Mouse (Mus musculus) forebrain, embryonic 15.5 days (tissue): ENCODE data around the gene Crat. TPM values are rescaled to one million over a fixed set of nuclear protein-coding genes. Genes with fewer than 3 reads are reported as not detected.

ENCODE experiments used
- ATAC-seq: fragments of 200-750 bp; cut with Nextera tagmentation; replicated peaks from 2 replicates; pipeline ENCODE4 v1.8.0; 2017; ENCODE audit warnings: mild to moderate bottlenecking, moderate TSS enrichment, moderate library complexity
- H3K27ac ChIP-seq: fragments of 300-500 bp; sonication (generic); replicated peaks from 2 replicates; pipeline ENCODE4 v1.5.1; 2015; ENCODE audit warnings: mild to moderate bottlenecking, inconsistent platforms
- H3K27me3 ChIP-seq: fragments of 300-500 bp; sonication (generic); 2 replicates; pipeline ENCODE4 v1.6.1; 2015; ENCODE audit warnings: inconsistent platforms
- H3K36me3 ChIP-seq: fragments of 300-500 bp; sonication (generic); 2 replicates; pipeline ENCODE4 v1.6.1; 2015; ENCODE audit warnings: mild to moderate bottlenecking, inconsistent platforms
- H3K4me1 ChIP-seq: fragments of 300-500 bp; sonication (generic); 2 replicates; pipeline ENCODE4 v1.6.1; 2015; ENCODE audit warnings: inconsistent platforms
- H3K4me2 ChIP-seq: fragments of 300-500 bp; sonication (generic); replicated peaks from 2 replicates; pipeline ENCODE4 v1.6.1; 2015; ENCODE audit warnings: mild to moderate bottlenecking, inconsistent platforms
- H3K4me3 ChIP-seq: fragments of 300-500 bp; sonication (generic); 2 replicates; pipeline ENCODE4 v1.5.1; 2015; ENCODE audit warnings: mild to moderate bottlenecking, inconsistent platforms
- H3K9ac ChIP-seq: fragments of 300-500 bp; sonication (generic); replicated peaks from 2 replicates; pipeline ENCODE4 v1.6.1; 2015; ENCODE audit warnings: mild to moderate bottlenecking, inconsistent platforms
- H3K9me3 ChIP-seq: fragments of 300-500 bp; sonication (generic); 2 replicates; pipeline ENCODE4 v1.6.1; 2016; ENCODE audit warnings: inconsistent platforms
- WGBS: fragments of 180-500 bp; shearing (Covaris S2); methylation state at CpG from one replicate; pipeline ENCODE4 v1.1.7; 2015; ENCODE audit warnings: mixed read lengths; 5-methylcytosine and 5-hydroxymethylcytosine counted together
- polyA plus RNA-seq: library from polyadenylated mRNA; unstranded; fragments of >200 nt; fragmentation: Nextera tagmentation; extraction: Ambion mirVana; gene quantifications from 2 replicates; pipeline ENCODE4 v1.2.1, GENCODE M21; 2015

Crat gene
- polyA plus RNA-seq, 1 experiment from 2014 or later, result 22.6 TPM

DNA sequence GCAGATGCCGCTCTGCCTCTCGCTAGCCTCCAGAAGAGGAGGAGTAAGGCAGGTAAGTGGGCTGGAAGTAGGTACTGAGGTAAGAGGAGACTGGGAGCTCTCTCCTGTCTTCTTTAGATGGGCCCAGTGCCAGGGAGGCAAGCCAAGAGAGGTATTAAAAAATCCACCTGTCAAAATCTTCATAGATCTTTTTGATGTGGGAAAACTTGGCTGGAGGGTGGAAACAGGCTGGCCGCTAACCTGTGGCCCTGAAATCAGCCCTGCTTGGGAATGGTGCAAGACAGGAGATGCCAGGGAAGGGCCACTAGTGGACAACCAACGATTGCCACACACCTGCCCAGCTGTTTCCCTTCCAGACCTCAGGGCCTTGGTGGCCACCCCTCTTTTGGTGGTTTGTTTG lies 1.5 kb downstream of the Crat start:
- no peaks in the 10 kb centered on the region for H3K27me3 ChIP-seq
- H3K9me3 ChIP-seq, result no peaks in the 10 kb centered on the region
- no peak overlapping the region for H3K27ac ChIP-seq
- peak overlapping the region; percentile 33; the same call in 1 of the 2 replicates for H3K9ac ChIP-seq
- peaks cover 16% of the 10 kb centered on the region for H3K36me3 ChIP-seq
- no peak overlapping the region for H3K4me3 ChIP-seq
- 93% methylated on average over 4 of the region's 4 CpGs for WGBS
- H3K4me2 ChIP-seq, result peak overlapping the region; percentile 86
- ATAC-seq, result no peak
- H3K4me1 ChIP-seq, result peaks cover 44% of the 10 kb centered on the region

- peaks cover 36% of the 10 kb centered on the region for H3K4me1 ChIP-seq
- H3K4me3 ChIP-seq, result no peak overlapping the region
- WGBS, result 81% methylated on average over 16 of the region's 16 CpGs
- no peaks in the 10 kb centered on the region for H3K27me3 ChIP-seq
- H3K9ac ChIP-seq, result peak overlapping the region; percentile 33; the same call in 1 of the 2 replicates
- no peak overlapping the region for H3K4me2 ChIP-seq
- H3K9me3 ChIP-seq, result no peaks in the 10 kb centered on the region
- ATAC-seq, result no peak
- peaks cover 21% of the 10 kb centered on the region for H3K36me3 ChIP-seq
- H3K27ac ChIP-seq, result no peak overlapping the region
Observed at GRCm38 (mm10) chr2:30413038-30413973, 2.3 kb downstream of the Crat start.

- Histone ChIP-seq H3K9ac (no peak overlapping the region), H3K4me1 (peaks cover 12% of the 10 kb centered on the region), H3K9me3 (no peaks in the 10 kb centered on the region), H3K27me3 (no peaks in the 10 kb centered on the region), H3K4me3 (no peak overlapping the region), H3K36me3 (peaks cover 55% of the 10 kb centered on the region), H3K27ac (no peak overlapping the region), H3K4me2 (no peak overlapping the region)
- no peak for ATAC-seq
- WGBS, result 88% methylated on average over 5 of the region's 5 CpGs
Observed at GRCm38 (mm10) chr2:30409454-30410176, 6.0 kb downstream of the Crat start.

- Histone ChIP-seq H3K4me1 (peaks cover 2% of the 10 kb centered on the region; the same call in 1 of the 2 replicates), H3K4me3 (no peak overlapping the region), H3K9ac (no peak overlapping the region), H3K27me3 (no peaks in the 10 kb centered on the region), H3K27ac (no peak overlapping the region), H3K4me2 (no peak overlapping the region), H3K36me3 (peaks cover 59% of the 10 kb centered on the region), H3K9me3 (no peaks in the 10 kb centered on the region)
- WGBS, result 81% methylated on average over 8 of the region's 8 CpGs
- no peak for ATAC-seq
Observed at GRCm38 (mm10) chr2:30408452-30409100, 7.0 kb downstream of the Crat start.

GRCm38 (mm10) chr2:30407778-30408177 lies 7.8 kb downstream of the Crat start:
- Histone ChIP-seq H3K9ac (no peak overlapping the region), H3K27ac (no peak overlapping the region), H3K27me3 (no peaks in the 10 kb centered on the region), H3K36me3 (peaks cover 63% of the 10 kb centered on the region), H3K9me3 (no peaks in the 10 kb centered on the region), H3K4me3 (no peak overlapping the region), H3K4me2 (no peak overlapping the region), H3K4me1 (no peaks in the 10 kb centered on the region)
- ATAC-seq, result no peak
- WGBS, result 92% methylated on average over 10 of the region's 10 CpGs

GRCm38 (mm10) chr2:30407221-30407620 lies 8.4 kb downstream of the Crat start:
- H3K27ac ChIP-seq, result no peak overlapping the region
- H3K9ac ChIP-seq, result no peak overlapping the region
- ATAC-seq, result no peak
- WGBS, result 92% methylated on average over 2 of the region's 2 CpGs
- H3K36me3 ChIP-seq, result peaks cover 65% of the 10 kb centered on the region
- H3K27me3 ChIP-seq, result no peaks in the 10 kb centered on the region
- no peak overlapping the region for H3K4me2 ChIP-seq
- no peak overlapping the region for H3K4me3 ChIP-seq
- H3K9me3 ChIP-seq, result no peaks in the 10 kb centered on the region
- no peaks in the 10 kb centered on the region for H3K4me1 ChIP-seq

- H3K9ac ChIP-seq, result no peak overlapping the region
- H3K4me3 ChIP-seq, result no peak overlapping the region
- H3K9me3 ChIP-seq, result no peaks in the 10 kb centered on the region
- ATAC-seq, result no peak
- H3K4me2 ChIP-seq, result no peak overlapping the region
- 93% methylated on average over 1 of the region's 1 CpGs for WGBS
- H3K36me3 ChIP-seq, result peaks cover 58% of the 10 kb centered on the region
- H3K27me3 ChIP-seq, result no peaks in the 10 kb centered on the region
- no peak overlapping the region for H3K27ac ChIP-seq
- peaks cover 14% of the 10 kb centered on the region for H3K4me1 ChIP-seq
Observed at GRCm38 (mm10) chr2:30403870-30404269, 11.7 kb downstream of the Crat start.

DNA sequence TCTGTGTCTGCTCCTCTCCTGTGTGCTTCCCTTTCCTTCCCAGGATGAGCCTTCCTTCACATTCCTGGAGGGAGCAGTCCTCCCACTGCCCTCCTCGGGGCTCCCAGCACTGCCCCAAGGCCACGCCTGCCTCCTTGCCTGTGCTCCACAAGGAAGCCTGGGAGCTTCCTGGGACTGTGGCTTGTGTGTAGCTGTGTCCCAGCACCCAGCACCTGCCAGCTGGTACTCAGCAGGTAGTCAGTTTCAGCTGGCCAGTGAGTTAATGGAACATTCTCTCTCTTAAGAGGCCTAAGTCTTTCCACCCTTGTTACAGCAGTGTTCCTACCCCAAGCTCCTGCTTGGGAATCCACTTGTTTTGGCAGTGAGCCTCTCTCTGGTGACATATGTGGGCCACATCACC lies 12.8 kb downstream of the Crat start:
- WGBS, result 81% methylated on average over 2 of the region's 2 CpGs
- H3K9ac ChIP-seq, result no peak overlapping the region
- H3K9me3 ChIP-seq, result no peaks in the 10 kb centered on the region
- H3K36me3 ChIP-seq, result peaks cover 49% of the 10 kb centered on the region
- H3K27me3 ChIP-seq, result no peaks in the 10 kb centered on the region
- no peak for ATAC-seq
- no peak overlapping the region for H3K4me2 ChIP-seq
- H3K4me1 ChIP-seq, result peaks cover 14% of the 10 kb centered on the region
- no peak overlapping the region for H3K27ac ChIP-seq
- no peak overlapping the region for H3K4me3 ChIP-seq

- Histone ChIP-seq H3K27me3 (no peaks in the 10 kb centered on the region), H3K4me3 (no peak overlapping the region), H3K27ac (no peak overlapping the region), H3K36me3 (peaks cover 48% of the 10 kb centered on the region), H3K9ac (no peak overlapping the region), H3K4me2 (no peak overlapping the region), H3K9me3 (no peaks in the 10 kb centered on the region), H3K4me1 (peaks cover 14% of the 10 kb centered on the region)
- ATAC-seq, result no peak
- WGBS, result 90% methylated on average over 9 of the region's 9 CpGs
Observed at GRCm38 (mm10) chr2:30402351-30402826, 13.2 kb downstream of the Crat start.

GRCm38 (mm10) chr2:30401581-30401980 lies 14.0 kb downstream of the Crat start:
- peaks cover 47% of the 10 kb centered on the region for H3K36me3 ChIP-seq
- no peak overlapping the region for H3K27ac ChIP-seq
- ATAC-seq, result no peak
- peaks cover 14% of the 10 kb centered on the region for H3K4me1 ChIP-seq
- H3K4me3 ChIP-seq, result no peak overlapping the region
- H3K9me3 ChIP-seq, result no peaks in the 10 kb centered on the region
- no peak overlapping the region for H3K9ac ChIP-seq
- no peak overlapping the region for H3K4me2 ChIP-seq
- 63% methylated on average over 1 of the region's 1 CpGs for WGBS
- no peaks in the 10 kb centered on the region for H3K27me3 ChIP-seq

GRCm38 (mm10) chr2:30399191-30400171 lies 16.1 kb downstream of the Crat start:
- WGBS, result 16% methylated on average over 20 of the region's 20 CpGs
- H3K27ac ChIP-seq, result peak overlapping the region; percentile 88
- peak overlapping the region; percentile 35 for H3K9ac ChIP-seq
- H3K9me3 ChIP-seq, result no peaks in the 10 kb centered on the region
- no peak overlapping the region for H3K4me3 ChIP-seq
- peak; percentile 61 for ATAC-seq
- no peaks in the 10 kb centered on the region for H3K27me3 ChIP-seq
- no peak overlapping the region for H3K4me2 ChIP-seq
- peaks cover 14% of the 10 kb centered on the region for H3K4me1 ChIP-seq
- H3K36me3 ChIP-seq, result peaks cover 35% of the 10 kb centered on the region
